Mouse (Mus musculus) heart, postnatal 0 days (tissue): ENCODE measurements around the gene Tmprss6.

Experiments used
- CTCF ChIP-seq: IDR thresholded peaks from 2 replicates; pipeline ENCODE4 v1.5.1; 2016; ENCODE audit warnings: antibody characterized with exemption, control low read depth, low read depth
- EP300 ChIP-seq: IDR thresholded peaks from 2 replicates; pipeline ENCODE4 v1.6.1; 2016; ENCODE audit warnings: antibody characterized with exemption, low read depth

DNA sequence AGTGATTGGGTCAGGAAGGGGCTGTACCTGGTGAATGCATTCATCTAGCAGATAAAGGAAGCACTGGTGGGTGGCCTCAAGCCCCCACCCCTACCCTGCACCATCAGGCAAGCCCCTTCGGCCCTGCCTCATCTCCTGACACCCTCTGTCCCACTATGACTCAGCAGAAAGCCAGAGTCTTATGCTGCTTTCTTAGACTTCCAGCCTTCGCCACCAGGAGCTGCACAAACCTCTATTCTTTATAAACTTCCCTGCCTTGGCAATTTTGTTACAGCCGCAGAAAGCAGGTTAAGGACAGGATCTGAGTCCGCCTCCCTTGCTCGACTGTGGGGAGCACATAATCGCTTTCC is 18.0 kb downstream of the Tmprss6 start:
- TF ChIP-seq CTCF (no peak), EP300 (no peak)
